Mouse (Mus musculus) NIH3T3 (cell line): Measurements from ENCODE around the gene Thrap3.
"Not testable (repeated sequence)": the region's sequence is repeated elsewhere in the genome, so short reads cannot be mapped to it uniquely, and the experiment has no call there.

Experiments
- DNase-seq: peaks from one replicate; pipeline ENCODE4 v3.0.0-alpha.2; 2012; ENCODE audit warnings: low read depth

The Thrap3 gene

GRCm38 (mm10) chr4:126166084-126166483 lies 36.5 kb downstream of the Thrap3 start:
- no peak for DNase-seq

GRCm38 (mm10) chr4:126165092-126165491 lies 37.5 kb downstream of the Thrap3 start:
- DNase-seq = not testable (repeated sequence)

GRCm38 (mm10) chr4:126163685-126164084 lies 38.9 kb downstream of the Thrap3 start:
- DNase-seq = no peak

DNA sequence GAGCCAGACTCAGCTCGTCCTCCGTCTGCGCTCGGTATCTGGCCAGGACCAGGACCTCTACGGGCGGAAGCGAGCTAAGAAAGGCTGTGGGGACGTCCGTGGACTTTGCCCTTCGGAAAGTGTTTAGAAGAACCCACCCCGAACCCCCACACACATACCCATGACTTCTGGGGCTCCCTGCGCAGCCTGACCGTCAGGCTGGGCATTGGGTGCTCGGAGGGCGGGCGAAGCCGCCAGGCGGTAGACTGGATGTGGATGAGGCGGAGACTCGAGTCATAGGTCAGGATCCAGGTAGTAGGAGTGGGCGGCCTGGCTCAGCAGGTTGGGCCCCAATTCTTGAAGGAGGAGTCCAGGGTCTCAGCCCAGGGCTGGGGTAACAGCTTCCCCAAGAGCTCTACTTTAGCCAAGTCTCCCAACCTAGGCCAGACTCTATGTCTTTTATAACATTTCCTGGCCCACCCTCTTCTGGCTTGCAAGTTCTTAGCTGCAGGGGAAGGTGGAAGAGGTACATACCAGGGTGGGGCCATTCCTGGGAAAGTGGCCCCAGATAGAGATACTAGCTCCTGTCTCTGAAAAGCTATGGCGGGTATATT lies 39.4 kb downstream of the Thrap3 start, which contains the start of gene Sh3d21:
TSS of gene Sh3d21 (minus strand) at position 425 of the 593 bp plus-strand sequence.
- no peak for DNase-seq

DNA sequence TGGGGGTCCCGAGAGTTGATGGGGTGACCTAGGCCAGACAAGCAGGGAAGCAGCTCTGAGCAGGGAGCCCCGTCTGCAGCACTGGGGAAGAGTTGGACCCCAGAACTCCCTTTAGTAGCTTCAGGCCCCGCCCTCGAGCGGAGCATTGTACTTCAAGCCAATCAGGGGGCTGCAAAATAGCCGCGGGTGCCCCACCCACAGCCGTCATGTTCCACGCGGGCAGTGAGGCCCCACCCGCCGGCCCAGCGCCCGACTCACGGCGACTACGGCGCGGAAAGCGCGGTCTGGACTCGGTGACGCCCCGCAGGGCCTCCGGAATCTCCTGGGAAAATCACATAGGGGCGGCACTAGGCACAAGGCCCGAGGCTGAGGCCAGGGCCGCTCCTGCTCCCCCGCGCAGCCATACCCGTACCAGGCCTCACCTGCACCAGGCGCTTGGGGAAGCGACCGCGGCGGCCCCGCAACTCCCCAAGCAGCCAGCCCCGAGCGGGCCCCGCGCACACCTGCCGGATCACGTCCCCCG lies 40.0 kb downstream of the Thrap3 start:
- no peak for DNase-seq

DNA sequence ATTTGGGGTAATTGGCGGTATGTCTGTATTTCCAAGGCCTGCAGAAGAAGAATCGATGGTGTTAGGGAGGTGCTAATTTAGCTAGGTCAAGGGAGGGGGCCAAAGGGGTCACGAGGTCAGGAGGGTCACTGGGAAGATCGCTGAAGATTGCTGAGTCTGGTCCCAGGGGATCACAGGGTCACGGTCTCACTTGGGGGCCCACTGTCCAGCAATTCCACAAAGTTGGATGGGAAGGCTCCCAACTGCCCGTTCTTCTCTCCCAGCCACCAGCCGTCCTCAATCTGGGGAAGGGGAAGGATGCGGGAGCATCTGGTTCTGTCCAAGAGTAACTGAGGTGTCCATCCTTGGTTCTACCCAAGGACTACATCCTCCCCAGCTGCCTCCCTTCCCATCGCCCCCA lies 40.6 kb downstream of the Thrap3 start:
- DNase-seq = no peak

- no peak for DNase-seq
These were observed 41.1 kb downstream of the Thrap3 start for GRCm38 (mm10) chr4:126161456-126161855.

DNA sequence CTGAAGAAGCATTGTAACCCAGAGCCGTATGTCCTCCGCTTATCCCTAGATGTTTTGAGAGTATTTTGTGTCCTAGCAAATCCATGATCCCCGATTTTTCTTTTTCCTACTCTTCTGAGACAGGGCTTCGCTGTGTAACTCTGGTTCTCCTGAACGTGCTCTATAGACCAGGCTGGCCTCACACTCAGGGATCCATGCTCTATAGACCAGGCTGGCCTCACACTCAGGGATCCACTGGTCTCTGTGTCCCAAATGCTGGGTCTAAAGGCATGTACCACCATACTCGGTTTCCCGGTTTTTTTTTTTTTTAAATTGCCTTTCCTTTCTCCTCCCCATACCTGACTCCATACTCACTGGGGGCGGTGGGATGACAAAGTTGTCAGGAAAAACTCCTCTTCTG lies 41.6 kb downstream of the Thrap3 start:
- DNase-seq = no peak

- no peak for DNase-seq
These were observed 43.1 kb downstream of the Thrap3 start for GRCm38 (mm10) chr4:126159455-126159854.

GRCm38 (mm10) chr4:126157562-126157961 lies 45.0 kb downstream of the Thrap3 start:
- no peak for DNase-seq

- peak; percentile 38 for DNase-seq
These were observed 45.9 kb downstream of the Thrap3 start for GRCm38 (mm10) chr4:126156617-126157016.

DNA sequence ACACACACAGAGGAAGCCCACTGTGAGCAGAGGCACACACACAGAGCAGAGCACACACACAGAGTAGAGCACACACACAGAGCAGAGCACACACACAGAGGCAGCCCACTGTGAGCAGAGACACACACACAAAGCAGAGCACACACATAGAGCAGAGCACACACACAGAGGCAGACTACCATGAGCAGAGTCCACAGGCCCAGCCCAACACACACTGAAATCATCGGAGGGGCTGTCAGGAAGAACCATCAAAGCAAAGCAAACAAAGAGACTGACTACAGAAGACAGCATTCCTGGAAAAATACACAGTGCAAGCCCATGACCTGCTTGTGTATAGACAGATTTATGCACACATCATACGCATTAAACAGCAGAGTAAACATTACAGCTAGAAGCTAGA lies 46.7 kb downstream of the Thrap3 start:
- peak; percentile 34 for DNase-seq

GRCm38 (mm10) chr4:126155183-126155582 lies 47.4 kb downstream of the Thrap3 start:
- no peak for DNase-seq

- no peak for DNase-seq
These were observed 49.7 kb downstream of the Thrap3 start for GRCm38 (mm10) chr4:126152864-126153263.

DNA sequence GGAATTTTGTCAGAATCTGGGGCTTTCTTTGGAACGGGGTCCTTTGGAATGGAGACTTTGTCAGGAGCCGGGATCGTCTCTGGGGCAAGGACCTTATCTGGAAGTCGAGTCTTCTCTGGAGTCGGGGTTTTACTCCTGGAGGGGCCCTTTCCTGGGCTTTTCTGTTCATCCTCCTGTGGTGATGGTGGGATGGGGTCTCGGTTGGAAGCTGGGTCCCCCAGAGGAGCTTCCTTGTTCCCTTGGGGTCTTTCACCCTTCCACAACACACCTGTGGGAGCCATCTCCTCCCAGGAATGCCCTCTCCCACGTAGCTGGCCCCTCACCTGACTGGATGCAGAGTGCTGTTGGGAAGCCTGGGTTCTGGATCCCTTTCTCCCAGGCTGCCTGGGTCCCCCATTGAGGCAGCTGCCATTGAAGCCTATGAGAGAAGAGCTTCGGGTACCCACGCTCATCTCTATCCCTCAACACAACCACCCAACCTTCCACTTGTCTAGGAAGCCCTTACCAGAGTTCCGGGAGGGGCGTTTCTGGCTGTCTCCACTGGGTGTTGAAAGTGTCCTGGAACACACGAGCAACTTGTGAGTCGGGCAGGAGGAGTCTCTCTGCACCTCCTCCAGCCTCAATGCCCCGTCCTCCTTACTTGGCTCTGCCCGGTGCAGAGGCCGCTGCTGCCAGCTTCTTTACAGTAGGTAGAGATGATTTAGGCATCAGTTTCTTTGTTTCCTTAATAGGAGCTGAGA lies 50.7 kb downstream of the Thrap3 start:
- DNase-seq = peak; percentile 60

DNA sequence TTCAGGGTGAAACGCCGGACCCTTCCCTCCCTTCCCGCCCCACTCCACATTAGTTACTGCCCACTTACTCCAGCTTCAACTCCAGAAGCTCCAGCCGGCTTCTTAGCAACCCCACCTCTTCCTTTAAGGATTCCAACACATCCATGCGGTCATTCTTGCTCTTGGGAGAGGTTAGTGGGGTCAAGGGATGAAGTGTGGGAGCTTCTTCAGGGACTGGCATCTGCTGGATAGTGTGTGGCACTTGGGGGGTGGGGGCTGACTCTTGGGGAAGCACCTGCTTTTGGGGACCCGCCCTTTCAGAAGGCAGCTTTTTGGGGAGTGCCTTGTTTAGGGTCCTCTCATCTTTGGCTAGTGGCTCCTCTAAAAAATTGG lies 51.6 kb downstream of the Thrap3 start:
- DNase-seq = no peak

DNA sequence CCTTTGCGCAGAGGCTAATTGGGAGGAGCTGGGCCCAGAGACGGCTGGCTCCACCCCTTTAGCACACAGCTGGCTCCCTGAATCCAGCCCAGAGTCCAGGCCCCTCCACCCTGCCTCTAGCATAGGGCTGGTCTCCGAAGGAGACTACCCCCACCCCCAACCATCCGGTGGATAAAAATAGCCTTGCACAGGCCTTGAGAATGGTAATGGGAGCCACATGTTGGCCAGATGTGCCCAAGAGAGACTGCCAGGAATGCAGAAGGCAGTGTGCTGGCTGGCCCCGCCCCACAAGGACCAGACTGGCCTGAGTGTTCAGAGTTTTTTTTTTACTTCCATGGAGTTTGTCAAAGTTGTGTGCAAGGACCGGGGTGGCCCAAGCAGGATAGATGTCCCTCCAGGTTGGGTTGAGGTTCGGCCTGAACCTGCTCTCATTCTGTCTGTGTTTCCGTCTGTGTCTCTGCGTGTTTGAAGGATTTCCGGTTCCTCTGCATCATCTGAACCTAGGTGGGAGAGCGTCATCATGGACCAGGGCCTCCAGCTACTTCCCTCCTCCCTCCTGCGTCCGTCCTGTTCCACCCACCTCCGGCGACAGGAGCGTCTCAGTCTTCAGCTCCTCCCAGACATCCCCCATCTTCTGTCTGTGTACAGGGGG lies 52.1 kb downstream of the Thrap3 start:
- DNase-seq = peak; percentile 100

DNA sequence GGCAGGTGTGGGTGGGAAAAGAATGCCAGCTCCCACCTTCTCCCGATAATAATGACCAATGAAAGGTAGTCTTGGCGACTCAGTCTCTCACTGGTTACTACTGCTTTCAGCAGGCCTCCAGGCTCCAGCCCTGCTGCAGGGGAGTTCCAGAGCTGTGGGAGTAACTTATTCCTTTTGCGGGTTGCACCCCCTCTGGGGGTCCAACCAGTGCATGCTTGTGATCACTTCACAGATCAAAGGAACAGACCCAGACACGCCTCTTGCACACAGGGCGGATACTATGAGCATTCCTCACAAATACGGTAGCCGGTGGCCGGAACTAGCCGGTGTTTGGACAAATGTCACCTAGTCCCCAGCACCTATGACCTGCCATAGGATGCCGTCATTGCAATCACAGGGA lies 52.8 kb downstream of the Thrap3 start:
- peak; percentile 62 for DNase-seq

DNA sequence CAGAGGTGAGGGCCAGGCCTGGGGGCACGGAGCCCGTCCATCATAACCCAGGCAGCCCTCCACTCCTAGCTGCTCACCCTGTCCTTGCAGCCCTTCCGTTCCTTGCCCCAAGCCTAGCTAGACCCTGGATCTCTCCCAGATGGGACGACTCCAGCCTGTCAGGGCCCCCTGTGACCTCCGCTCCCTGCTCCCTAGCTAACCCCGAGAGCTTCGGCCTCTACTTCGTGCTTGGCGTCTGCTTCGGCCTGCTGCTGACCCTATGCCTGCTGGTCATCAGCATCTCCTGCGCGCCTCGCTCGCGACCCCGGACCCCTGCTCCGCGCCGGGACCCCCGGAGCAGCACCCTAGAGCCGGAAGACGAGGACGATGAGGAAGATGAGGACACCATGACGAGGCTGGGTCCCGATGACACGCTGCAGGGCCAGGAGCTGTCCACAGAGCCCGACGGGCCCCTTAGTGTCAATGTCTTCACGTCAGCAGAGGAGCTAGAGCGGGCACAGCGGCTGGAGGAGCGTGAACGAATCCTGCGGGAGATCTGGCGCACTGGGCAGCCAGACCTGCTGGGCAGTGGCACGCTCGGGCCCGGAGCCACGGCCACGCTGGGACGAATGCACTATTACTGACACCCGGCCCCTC lies 53.4 kb downstream of the Thrap3 start:
- DNase-seq = peak; percentile 58

DNA sequence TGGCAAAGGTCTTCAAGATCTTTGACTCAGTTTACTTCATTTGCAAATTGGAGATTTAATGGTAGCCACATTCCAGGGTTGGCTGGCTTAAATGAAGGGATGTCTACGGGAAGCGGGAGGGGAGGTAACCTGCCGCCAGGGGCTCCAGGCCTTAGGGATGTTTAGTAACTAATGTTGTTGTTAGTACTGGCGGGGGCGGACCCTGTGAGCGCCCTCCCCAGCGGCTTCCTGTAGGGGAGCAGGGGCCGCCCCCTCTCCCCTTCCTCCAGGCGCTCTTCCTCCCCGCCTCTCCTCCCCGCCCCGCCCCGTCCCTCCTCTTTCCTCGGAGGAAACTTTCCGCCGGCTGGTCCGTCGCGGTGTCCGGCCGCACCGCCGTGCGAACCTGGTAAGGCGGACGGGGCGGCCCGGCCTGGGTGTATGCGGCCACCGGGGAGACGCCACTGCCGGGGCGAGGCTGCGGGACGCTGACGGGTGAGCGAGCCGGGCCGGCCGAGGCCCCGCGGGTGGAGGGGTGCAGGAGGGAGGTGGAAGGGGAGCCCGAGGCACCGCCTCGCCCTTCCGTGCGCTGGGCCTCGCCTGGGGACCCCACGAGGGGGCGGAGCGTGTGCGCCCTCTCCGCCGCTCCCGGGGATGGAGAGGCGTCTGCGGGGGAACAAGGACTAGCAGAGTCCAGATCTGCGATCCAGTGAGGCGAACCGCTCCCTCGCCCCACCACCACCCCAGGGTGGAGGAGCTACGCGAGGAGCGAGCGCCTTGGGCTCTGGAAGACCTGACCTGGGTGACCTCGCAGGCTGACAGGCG lies 54.2 kb downstream of the Thrap3 start:
- peak; percentile 93 for DNase-seq

GRCm38 (mm10) chr4:126147533-126148160 lies 54.9 kb downstream of the Thrap3 start, which contains the start of gene Eva1b:
TSS of gene Eva1b (plus strand) at chr4:126147744.
- no peak for DNase-seq
